Mouse (Mus musculus) lung, postnatal 0 days (tissue): Measurements from ENCODE around the gene Cdcp1. TPM values are rescaled to one million over a fixed set of nuclear protein-coding genes. Genes with fewer than 3 reads are reported as not detected.
A peak's percentile ranks its signal among the peaks of the same experiment; 100 is the strongest.

Experiments
- ATAC-seq: fragments of 200-750 bp; cut with Nextera tagmentation; 2 replicates; pipeline ENCODE4 v1.8.0; 2017; ENCODE audit warnings: moderate library complexity
- DNase-seq: peaks from one replicate; pipeline ENCODE4 v3.0.0-alpha.2; 2016; ENCODE audit warnings: low spot score
- H3K27ac ChIP-seq: fragments of 300-500 bp; sonication (generic); 2 replicates; pipeline ENCODE4 v1.5.1; 2014; ENCODE audit warnings: antibody characterized with exemption, mild to moderate bottlenecking, low read length, mixed read lengths
- H3K27me3 ChIP-seq: fragments of 300-500 bp; sonication (generic); replicated peaks from 2 replicates; pipeline ENCODE4 v1.6.1; 2014; ENCODE audit warnings: low read length, mixed read lengths; ENCODE audit not compliant: insufficient read depth
- H3K36me3 ChIP-seq: fragments of 300-500 bp; sonication (generic); 2 replicates; pipeline ENCODE4 v1.6.1; 2014; ENCODE audit warnings: low read length, mixed read lengths; ENCODE audit not compliant: insufficient read depth
- H3K4me1 ChIP-seq: fragments of 300-500 bp; sonication (generic); 2 replicates; pipeline ENCODE4 v1.6.1; 2014; ENCODE audit warnings: antibody characterized with exemption, low read depth, low read length, mixed read lengths; ENCODE audit not compliant: insufficient read depth
- H3K4me2 ChIP-seq: fragments of 300-500 bp; sonication (generic); replicated peaks from 2 replicates; pipeline ENCODE4 v1.6.1; 2014; ENCODE audit warnings: low read depth, mild to moderate bottlenecking, low read length, moderate library complexity, mixed read lengths
- H3K4me3 ChIP-seq: fragments of 300-500 bp; sonication (generic); 2 replicates; pipeline ENCODE4 v1.5.1; 2014; ENCODE audit warnings: low read depth, low read length
- H3K9ac ChIP-seq: fragments of 300-500 bp; sonication (generic); replicated peaks from 2 replicates; pipeline ENCODE4 v1.6.1; 2014; ENCODE audit warnings: low read depth, mild to moderate bottlenecking
- H3K9me3 ChIP-seq: fragments of 300-500 bp; sonication (generic); 2 replicates; pipeline ENCODE4 v1.6.1; 2016; ENCODE audit warnings: low read length, mixed read lengths
- CTCF ChIP-seq: IDR thresholded peaks from 2 replicates; pipeline ENCODE4 v1.5.1; 2016; ENCODE audit warnings: antibody characterized with exemption, mild to moderate bottlenecking
- EP300 ChIP-seq: IDR thresholded peaks from 2 replicates; pipeline ENCODE4 v1.6.1; 2016; ENCODE audit warnings: antibody characterized with exemption, mild to moderate bottlenecking, control low read depth
- WGBS: fragments of 180-500 bp; shearing (Covaris S2); extraction: QIAGEN DNeasy Blood & Tissue Kit; methylation state at CpG from one replicate; pipeline ENCODE4 v1.1.7; 2014; 5-methylcytosine and 5-hydroxymethylcytosine counted together
- polyA plus RNA-seq: library from polyadenylated mRNA; unstranded; fragments of >200 nt; fragmentation: Nextera tagmentation; extraction: Ambion mirVana; gene quantifications from 2 replicates; pipeline ENCODE4 v1.2.1, GENCODE M21; 2015

The Cdcp1 gene
- polyA plus RNA-seq, 1 experiment from 2014 or later: 9.8 TPM

- peak; percentile 54 for DNase-seq
- H3K4me2 ChIP-seq: no peak overlapping the region
- no peak overlapping the region for H3K4me3 ChIP-seq
- H3K9ac ChIP-seq: no peak overlapping the region
- peaks cover 3% of the 10 kb centered on the region; the same call in 1 of the 2 replicates for H3K4me1 ChIP-seq
- no peak for ATAC-seq
- TF ChIP-seq CTCF: no peak
- TF ChIP-seq EP300: no peak
- peaks cover 11% of the 10 kb centered on the region; the same call in 1 of the 2 replicates for H3K36me3 ChIP-seq
- H3K27ac ChIP-seq: no peak overlapping the region; the same call in 1 of the 2 replicates
- H3K27me3 ChIP-seq: no peaks in the 10 kb centered on the region
- 77% methylated on average over 7 of the region's 7 CpGs for WGBS
- no peaks in the 10 kb centered on the region for H3K9me3 ChIP-seq
Measured at GRCm38 (mm10) chr9:123136953-123137682, 78.7 kb downstream of the Cdcp1 start.

- no peak overlapping the region for H3K27ac ChIP-seq
- TF ChIP-seq CTCF (no peak), EP300 (no peak)
- H3K9me3 ChIP-seq: no peaks in the 10 kb centered on the region
- peaks cover 47% of the 10 kb centered on the region for H3K36me3 ChIP-seq
- no peak overlapping the region for H3K9ac ChIP-seq
- no peak overlapping the region for H3K4me3 ChIP-seq
- no peaks in the 10 kb centered on the region for H3K27me3 ChIP-seq
- H3K4me2 ChIP-seq: no peak overlapping the region
- no peaks in the 10 kb centered on the region for H3K4me1 ChIP-seq
- no peak for DNase-seq
- no peak for ATAC-seq
- 94% methylated on average over 3 of the region's 3 CpGs for WGBS
Measured at GRCm38 (mm10) chr9:123132994-123133393, 82.8 kb downstream of the Cdcp1 start.

GRCm38 (mm10) chr9:123127663-123128062 is 88.2 kb downstream of the Cdcp1 start:
- ATAC-seq: no peak
- DNase-seq: no peak
- Histone ChIP-seq H3K27ac (no peak overlapping the region), H3K4me1 (no peaks in the 10 kb centered on the region), H3K9ac (no peak overlapping the region), H3K27me3 (no peaks in the 10 kb centered on the region), H3K9me3 (no peaks in the 10 kb centered on the region), H3K36me3 (peaks cover 58% of the 10 kb centered on the region), H3K4me2 (no peak overlapping the region), H3K4me3 (no peak overlapping the region)
- no peak for TF ChIP-seq CTCF
- no peak for TF ChIP-seq EP300
- WGBS: 95% methylated on average over 6 of the region's 6 CpGs

- 0 out of 2 replicates have a peak overlapping the region, but pooled peaks have one; percentile 60 for H3K27ac ChIP-seq
- ATAC-seq (no peak), DNase-seq (no peak)
- H3K9me3 ChIP-seq: no peaks in the 10 kb centered on the region
- 58% methylated on average over 2 of the region's 2 CpGs for WGBS
- no peak for TF ChIP-seq CTCF
- no peak for TF ChIP-seq EP300
- H3K4me3 ChIP-seq: no peak overlapping the region
- H3K9ac ChIP-seq: no peak overlapping the region
- H3K36me3 ChIP-seq: peaks cover 52% of the 10 kb centered on the region
- no peaks in the 10 kb centered on the region for H3K4me1 ChIP-seq
- no peak overlapping the region for H3K4me2 ChIP-seq
- H3K27me3 ChIP-seq: no peaks in the 10 kb centered on the region
Measured at GRCm38 (mm10) chr9:123124413-123124981, 91.3 kb downstream of the Cdcp1 start.

GRCm38 (mm10) chr9:123123571-123124412 is 92.0 kb downstream of the Cdcp1 start:
- peak; percentile 81 for ATAC-seq
- WGBS: 71% methylated on average over 6 of the region's 6 CpGs
- no peak overlapping the region for H3K4me3 ChIP-seq
- no peaks in the 10 kb centered on the region for H3K4me1 ChIP-seq
- H3K9ac ChIP-seq: no peak overlapping the region
- peak overlapping the region; percentile 60 for H3K27ac ChIP-seq
- peak; percentile 85 for DNase-seq
- H3K9me3 ChIP-seq: no peaks in the 10 kb centered on the region
- H3K4me2 ChIP-seq: no peak overlapping the region
- H3K27me3 ChIP-seq: no peaks in the 10 kb centered on the region
- peaks cover 53% of the 10 kb centered on the region for H3K36me3 ChIP-seq
- TF ChIP-seq EP300 (no peak), CTCF (peak; percentile 86)

- TF ChIP-seq CTCF (no peak), EP300 (no peak)
- H3K4me3 ChIP-seq: no peak overlapping the region
- no peaks in the 10 kb centered on the region for H3K4me1 ChIP-seq
- no peaks in the 10 kb centered on the region for H3K27me3 ChIP-seq
- peaks cover 48% of the 10 kb centered on the region for H3K36me3 ChIP-seq
- 86% methylated on average over 3 of the region's 3 CpGs for WGBS
- no peak overlapping the region for H3K9ac ChIP-seq
- no peak for ATAC-seq
- no peaks in the 10 kb centered on the region for H3K9me3 ChIP-seq
- no peak overlapping the region for H3K27ac ChIP-seq
- no peak overlapping the region for H3K4me2 ChIP-seq
- no peak for DNase-seq
Measured at GRCm38 (mm10) chr9:123123017-123123416, 92.8 kb downstream of the Cdcp1 start.

Other genes starting within 250 kb of the Cdcp1 start
- gene Tmem42, start 194.7 kb downstream of the Cdcp1 start, polyA plus RNA-seq: 44.7 and 55.7 TPM in 2 replicates
- 1.1 and 1.2 TPM in 2 replicates for gene Tgm4, start 181.3 kb downstream of the Cdcp1 start, polyA plus RNA-seq
- gene Zdhhc3, start 102.8 kb downstream of the Cdcp1 start, polyA plus RNA-seq: 127 and 130 TPM in 2 replicates
- gene Exosc7, start 102.8 kb downstream of the Cdcp1 start, polyA plus RNA-seq: 139 and 145 TPM in 2 replicates
- gene Clec3b, start 65.1 kb downstream of the Cdcp1 start, polyA plus RNA-seq: 84.7 and 86.6 TPM in 2 replicates
- gene Tmem158, start 44.7 kb upstream of the Cdcp1 start, polyA plus RNA-seq: 16.0 and 17.5 TPM in 2 replicates
- 1,202 and 1,335 TPM in 2 replicates for gene Lars2, start 150.9 kb upstream of the Cdcp1 start, polyA plus RNA-seq